Mouse (Mus musculus) adrenal gland, adult 8-10 months (tissue): ENCODE measurements around the gene Olfr177. TPM values are rescaled to one million over a fixed set of nuclear protein-coding genes. Genes with fewer than 3 reads are reported as not detected.

Source experiments
- DNase-seq: peaks from one replicate; pipeline ENCODE4 v3.0.0; 2022
- total RNA-seq, 4 experiments: library from RNA; stranded (reverse); gene quantifications; 2 replicates each; pipeline ENCODE4 v1.2.4; 2022

Olfr177 gene
- not detected for total RNA-seq

DNA sequence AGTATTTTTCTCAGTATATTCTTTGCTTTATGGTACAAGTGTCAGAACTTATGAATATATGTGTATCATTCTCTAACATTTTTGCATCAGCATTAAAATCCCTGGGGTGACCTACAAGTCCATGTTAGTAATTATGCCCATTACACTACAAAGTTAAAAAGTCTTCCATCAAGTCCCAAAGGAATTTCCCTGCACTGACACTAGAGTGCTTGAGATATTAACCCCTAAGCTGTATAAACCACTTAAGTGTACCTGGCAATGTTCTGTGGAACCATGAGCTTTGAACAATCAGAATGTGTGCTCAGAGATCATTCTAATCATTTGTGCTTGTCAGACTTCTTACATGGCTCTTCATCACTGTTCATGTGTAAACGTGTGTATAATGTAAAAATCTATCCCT lies at the start of gene Olfr177:
Olfr177 (minus strand) TSS at position 101 of the 400 bp plus-strand sequence.
- no peak for DNase-seq

- no peak for DNase-seq
These were observed 17.4 kb upstream of the Olfr177 start, which contains the start of gene Olfr178 for GRCm38 (mm10) chr16:58891963-58892362. TSS of gene Olfr178 (minus strand) at chr16:58892063.

DNA sequence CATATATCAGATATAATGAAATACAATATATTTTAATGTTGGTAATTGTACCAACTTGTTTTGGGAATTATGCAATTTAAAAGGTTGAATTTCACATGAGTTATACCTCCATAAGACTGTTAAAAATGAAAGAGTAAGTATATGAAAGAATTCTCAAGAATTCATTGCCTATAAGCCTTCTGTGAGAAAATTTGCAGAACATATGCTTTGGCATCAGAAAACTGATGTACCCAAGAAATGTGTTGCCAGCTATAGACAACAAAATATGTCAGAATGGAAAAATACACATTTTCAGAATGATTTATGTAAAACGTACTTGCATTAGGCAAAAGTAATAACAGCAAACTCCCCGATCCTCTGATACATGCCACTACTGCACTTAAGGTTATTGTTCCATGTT lies 9.8 kb upstream of the Olfr177 start:
- no peak for DNase-seq

- DNase-seq, result no peak
These were observed 13.1 kb downstream of the Olfr177 start for GRCm38 (mm10) chr16:58861479-58861878.

- no peak for DNase-seq
These were observed 14.4 kb downstream of the Olfr177 start for GRCm38 (mm10) chr16:58860032-58860737.

- DNase-seq, result no peak
These were observed 47.7 kb downstream of the Olfr177 start, which contains the start of gene Olfr175-ps1 for GRCm38 (mm10) chr16:58826732-58827319. TSS of gene Olfr175-ps1 (minus strand) at chr16:58826782.

Other genes starting within 250 kb of the Olfr177 start
- gene E330017A01Rik, start 236.0 kb downstream of the Olfr177 start, total RNA-seq, result not detected
- gene Cpox, start 204.5 kb downstream of the Olfr177 start, total RNA-seq, result 10 to 100 TPM; 20.3 to 28.0 (median 21.7) TPM
- gene Gpr15, start 155.7 kb downstream of the Olfr177 start, total RNA-seq, result not detected
- 10 to 100 TPM; 47.0 to 70.2 (median 58.4) TPM for gene Cldnd1, start 146.9 kb downstream of the Olfr177 start, total RNA-seq
- gene Olfr172, start 111.6 kb downstream of the Olfr177 start, total RNA-seq, result not detected
- not detected for gene Olfr173, start 74.5 kb downstream of the Olfr177 start, total RNA-seq
- gene Olfr175-ps1, start 48.0 kb downstream of the Olfr177 start, total RNA-seq, result not detected
- not detected for gene Olfr178, start 17.3 kb upstream of the Olfr177 start, total RNA-seq
- not detected for gene Olfr181, start 54.0 kb upstream of the Olfr177 start, total RNA-seq
- not detected for gene Olfr180, start 54.6 kb upstream of the Olfr177 start, total RNA-seq
- not detected for gene Olfr183, start 120.6 kb upstream of the Olfr177 start, total RNA-seq
- gene Olfr186, start 155.5 kb upstream of the Olfr177 start, total RNA-seq, result not detected
- gene Olfr187, start 165.0 kb upstream of the Olfr177 start, total RNA-seq, result not detected
- gene Olfr190, start 203.2 kb upstream of the Olfr177 start, total RNA-seq, result not detected
- not detected for gene Olfr191, start 215.1 kb upstream of the Olfr177 start, total RNA-seq
- gene Olfr193, start 237.1 kb upstream of the Olfr177 start, total RNA-seq, result not detected
- gene Olfr194, start 246.3 kb upstream of the Olfr177 start, total RNA-seq, result not detected